Mouse (Mus musculus): ENCODE results near the gene Axin1.
A peak's percentile ranks its signal among the peaks of the same experiment; 100 is the strongest.

Axin1 gene

GRCm38 (mm10) chr17:26239551-26239950, 101.1 kb downstream of the Axin1 start:
- no peak for DNase-seq (ENCODE audit: low spot score)

GRCm38 (mm10) chr17:26240120-26240790, 101.8 kb downstream of the Axin1 start:
- DNase-seq (ENCODE audit: low spot score): no peak

GRCm38 (mm10) chr17:26240990-26241389, 102.5 kb downstream of the Axin1 start:
- DNase-seq (ENCODE audit: low spot score): no peak

GRCm38 (mm10) chr17:26243471-26244100, 105.1 kb downstream of the Axin1 start:
- DNase-seq (ENCODE audit: low spot score): peak; percentile 85

GRCm38 (mm10) chr17:26244101-26244841, 105.8 kb downstream of the Axin1 start, which contains the start of gene Fam234a:
TSS of gene Fam234a (minus strand) at chr17:26244242.
- peak; percentile 96 for DNase-seq (ENCODE audit: low spot score)
